Mouse (Mus musculus) embryonic facial prominence, embryonic 12.5 days (tissue): ENCODE data around the gene Spink8. TPM values are rescaled to one million over a fixed set of nuclear protein-coding genes. Genes with fewer than 3 reads are reported as not detected.

ENCODE experiments used
- ATAC-seq: fragments of 200-750 bp; cut with Nextera tagmentation; 2 replicates; pipeline ENCODE4 v1.8.0; 2017; ENCODE audit not compliant: insufficient number of reproducible peaks, insufficient read depth, low FRiP score, low TSS enrichment
- H3K27ac ChIP-seq: fragments of 300-500 bp; sonication (generic); 2 replicates; pipeline ENCODE4 v1.5.1; 2016; ENCODE audit warnings: mild to moderate bottlenecking
- H3K27me3 ChIP-seq: fragments of 300-500 bp; sonication (generic); 2 replicates; pipeline ENCODE4 v1.6.1; 2016; ENCODE audit warnings: mild to moderate bottlenecking, moderate library complexity
- H3K36me3 ChIP-seq: fragments of 300-500 bp; sonication (generic); 2 replicates; pipeline ENCODE4 v1.6.1; 2016; ENCODE audit warnings: mild to moderate bottlenecking
- H3K4me1 ChIP-seq: fragments of 300-500 bp; sonication (generic); 2 replicates; pipeline ENCODE4 v1.6.1; 2016
- H3K4me2 ChIP-seq: fragments of 300-500 bp; sonication (generic); replicated peaks from 2 replicates; pipeline ENCODE4 v1.6.1; 2016; ENCODE audit warnings: mild to moderate bottlenecking, moderate library complexity
- H3K4me3 ChIP-seq: fragments of 300-500 bp; sonication (generic); 2 replicates; pipeline ENCODE4 v1.5.1; 2016; ENCODE audit warnings: mild to moderate bottlenecking
- H3K9ac ChIP-seq: fragments of 300-500 bp; sonication (generic); 2 replicates; pipeline ENCODE4 v1.6.1; 2016; ENCODE audit warnings: mild to moderate bottlenecking, moderate library complexity
- H3K9me3 ChIP-seq: fragments of 300-500 bp; sonication (generic); 2 replicates; pipeline ENCODE4 v1.6.1; 2016; ENCODE audit warnings: mild to moderate bottlenecking, moderate library complexity
- whole genome bisulfite sequencing: fragments of 180-500 bp; shearing (Covaris S2); methylation state at CpG from one replicate; pipeline ENCODE4 v1.1.7; 2016; 5-methylcytosine and 5-hydroxymethylcytosine counted together
- polyA plus RNA-seq: library from polyadenylated mRNA; unstranded; fragments of >200 nt; fragmentation: Nextera tagmentation; extraction: Ambion mirVana; gene quantifications from 2 replicates; pipeline ENCODE4 v1.2.1, GENCODE M21; 2016

The Spink8 gene
- polyA plus RNA-seq, 1 experiment from 2014 or later: not detected

GRCm38 (mm10) chr9:109874797-109875691, 63.0 kb downstream of the Spink8 start, which contains the start of gene Cdc25a:
Cdc25a (plus strand) TSS chr9:109875579.
- Histone ChIP-seq H3K9ac (peak within 1 kb of the TSS; percentile 96), H3K4me2 (peak within 1 kb of the TSS; percentile 91), H3K4me3 (peak within 1 kb of the TSS; percentile 86), H3K27me3 (no peaks in the 10 kb centered on the region), H3K27ac (peak within 1 kb of the TSS; percentile 93), H3K9me3 (no peaks in the 10 kb centered on the region), H3K36me3 (peaks cover 19% of the 10 kb centered on the region), H3K4me1 (peaks cover 9% of the 10 kb centered on the region)
- peak; percentile 90 for ATAC-seq
- WGBS: 6% methylated on average over 33 of the region's 33 CpGs

DNA sequence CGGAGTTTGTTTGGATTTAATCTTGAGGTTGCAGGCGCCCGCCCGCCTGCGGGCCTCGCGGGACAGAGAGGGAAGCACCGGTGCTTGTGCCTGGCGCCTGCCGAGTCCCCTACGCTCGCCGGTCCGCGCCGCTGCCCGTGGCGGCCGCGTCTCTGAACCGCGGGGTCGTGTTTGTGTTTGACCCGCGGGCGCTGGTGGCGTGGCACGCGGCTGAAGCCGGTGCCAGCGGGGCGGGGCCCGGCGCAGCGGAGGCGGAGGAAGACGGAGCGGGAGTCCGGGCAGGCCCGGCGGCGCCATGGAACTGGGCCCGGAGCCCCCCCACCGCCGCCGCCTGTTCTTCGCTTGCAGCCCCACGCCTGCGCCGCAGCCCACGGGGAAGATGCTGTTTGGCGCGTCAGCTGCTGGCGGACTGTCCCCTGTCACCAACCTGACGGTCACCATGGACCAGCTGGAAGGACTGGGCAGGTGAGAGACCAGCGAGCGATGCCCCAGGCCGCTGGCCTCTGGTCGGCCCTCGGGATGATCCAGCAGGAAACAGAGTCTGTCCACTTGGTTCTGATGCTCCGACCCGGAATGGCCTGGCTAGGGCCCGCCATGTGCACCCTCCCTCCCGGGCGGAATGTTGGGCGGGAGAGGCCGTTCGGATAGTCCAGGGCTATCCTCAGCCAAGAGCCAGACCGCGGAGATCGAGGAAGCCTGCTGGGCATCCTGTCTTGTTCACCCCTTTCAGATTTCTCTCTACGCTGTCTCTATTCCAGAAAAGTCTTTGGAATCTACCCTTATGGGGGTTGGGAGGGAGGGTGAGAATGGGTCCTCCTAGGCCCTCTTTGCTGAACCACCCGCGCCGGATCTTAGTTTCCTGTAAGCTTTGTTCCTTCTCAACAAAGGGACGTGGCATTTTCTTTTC, 63.9 kb downstream of the Spink8 start:
- Histone ChIP-seq H3K36me3 (peaks cover 28% of the 10 kb centered on the region), H3K9ac (peak overlapping the region; percentile 96), H3K9me3 (no peaks in the 10 kb centered on the region), H3K4me1 (peaks cover 9% of the 10 kb centered on the region), H3K27me3 (no peaks in the 10 kb centered on the region), H3K4me2 (peak overlapping the region; percentile 91), H3K4me3 (peak overlapping the region; percentile 86), H3K27ac (peak overlapping the region; percentile 93)
- WGBS: under 1% methylated on average over 73 of the region's 76 CpGs
- peak; percentile 54 for ATAC-seq

Other genes starting within 250 kb of the Spink8 start
- not detected in 2 replicates for gene Fbxw15, start 244.0 kb upstream of the Spink8 start, polyA plus RNA-seq
- not detected in 2 replicates for gene Fbxw24, start 186.2 kb upstream of the Spink8 start, polyA plus RNA-seq
- not detected in 2 replicates for gene Fbxw25, start 147.6 kb upstream of the Spink8 start, polyA plus RNA-seq
- gene Fbxw18, start 109.6 kb upstream of the Spink8 start, polyA plus RNA-seq: 0.14 TPM in 1 of 2 replicates, not detected in the other
- gene Fbxw26, start 66.2 kb upstream of the Spink8 start, polyA plus RNA-seq: not detected in 2 replicates
- gene Fbxw27, start 21.6 kb upstream of the Spink8 start, polyA plus RNA-seq: not detected in 2 replicates
- 75.1 and 79.7 TPM in 2 replicates for gene Nme6, start 20.5 kb downstream of the Spink8 start, polyA plus RNA-seq
- 1.9 TPM in 2 replicates for gene Camp, start 37.3 kb downstream of the Spink8 start, polyA plus RNA-seq
- 51.7 and 52.3 TPM in 2 replicates for gene Cdc25a, start 63.3 kb downstream of the Spink8 start, polyA plus RNA-seq
- 60.9 and 66.5 TPM in 2 replicates for gene Map4, start 119.2 kb downstream of the Spink8 start, polyA plus RNA-seq